Mouse (Mus musculus): ENCODE data around the gene Patj. TPM values are rescaled to one million over a fixed set of nuclear protein-coding genes. Genes with fewer than 3 reads are reported as not detected.

The Patj gene
- polyA plus RNA-seq, 1 experiment from 2014 or later: 33.2 TPM

GRCm38 (mm10) chr4:98587686-98588085 lies 192.1 kb downstream of the Patj start:
- no peaks in the 10 kb centered on the region for H3K9me3 ChIP-seq (ENCODE audit: control insufficient read depth, low read length)
- no peaks in the 10 kb centered on the region for H3K27me3 ChIP-seq (ENCODE audit: control insufficient read depth, insufficient read depth, low read length)
- 85% methylated on average over 2 of the region's 2 CpGs for WGBS
- no peak overlapping the region for H3K4me2 ChIP-seq (replicated peaks; ENCODE audit: low read depth, low read length)
- no peak overlapping the region for H3K4me3 ChIP-seq (ENCODE audit: low read length)
- H3K27ac ChIP-seq (ENCODE audit: low read depth, low read length): no peak overlapping the region
- no peak overlapping the region for H3K9ac ChIP-seq (ENCODE audit: low read depth, low read length)
- H3K36me3 ChIP-seq (ENCODE audit: control insufficient read depth, insufficient read depth, low read length): no peaks in the 10 kb centered on the region
- no peaks in the 10 kb centered on the region for H3K4me1 ChIP-seq (ENCODE audit: control insufficient read depth, insufficient read depth, low read length)
- no peak for ATAC-seq (ENCODE audit: low FRiP score, low TSS enrichment)

GRCm38 (mm10) chr4:98593961-98594360 lies 198.4 kb downstream of the Patj start:
- no peak overlapping the region for H3K9ac ChIP-seq (ENCODE audit: low read depth, low read length)
- no peak overlapping the region for H3K4me3 ChIP-seq (ENCODE audit: low read length)
- no peaks in the 10 kb centered on the region for H3K9me3 ChIP-seq (ENCODE audit: control insufficient read depth, low read length)
- H3K36me3 ChIP-seq (ENCODE audit: control insufficient read depth, insufficient read depth, low read length): no peaks in the 10 kb centered on the region
- no peaks in the 10 kb centered on the region for H3K27me3 ChIP-seq (ENCODE audit: control insufficient read depth, insufficient read depth, low read length)
- H3K27ac ChIP-seq (ENCODE audit: low read depth, low read length): no peak overlapping the region
- H3K4me1 ChIP-seq (ENCODE audit: control insufficient read depth, insufficient read depth, low read length): no peaks in the 10 kb centered on the region
- 36% methylated on average over 1 of the region's 1 CpGs for WGBS
- no peak overlapping the region for H3K4me2 ChIP-seq (replicated peaks; ENCODE audit: low read depth, low read length)
- ATAC-seq (ENCODE audit: low FRiP score, low TSS enrichment): peak; percentile 84

DNA sequence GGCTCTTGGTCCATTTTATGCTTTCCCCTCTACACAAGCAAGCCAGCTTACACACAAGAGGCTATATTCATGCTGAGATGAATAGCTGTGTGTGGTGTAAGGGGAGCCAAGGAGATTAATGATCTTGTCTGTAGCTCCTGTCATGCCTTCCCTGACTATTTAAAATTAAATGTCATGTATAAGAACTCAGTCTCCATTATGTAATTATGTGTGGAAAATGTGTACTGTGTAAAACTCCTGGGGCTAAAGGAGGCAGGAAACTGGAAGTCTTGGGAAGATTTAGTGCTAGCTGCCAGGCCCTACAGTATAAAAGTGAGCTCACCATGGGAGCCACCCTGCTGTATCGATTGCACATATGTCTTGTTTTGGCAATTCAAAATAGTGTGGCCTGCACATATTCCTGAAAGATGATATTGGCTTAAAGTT lies 203.0 kb downstream of the Patj start:
- H3K27ac ChIP-seq (ENCODE audit: low read depth, low read length): no peak overlapping the region
- ATAC-seq (ENCODE audit: low FRiP score, low TSS enrichment): no peak
- no peak overlapping the region for H3K4me3 ChIP-seq (ENCODE audit: low read length)
- WGBS: 43% methylated on average over 1 of the region's 1 CpGs
- H3K27me3 ChIP-seq (ENCODE audit: control insufficient read depth, insufficient read depth, low read length): no peaks in the 10 kb centered on the region
- H3K36me3 ChIP-seq (ENCODE audit: control insufficient read depth, insufficient read depth, low read length): no peaks in the 10 kb centered on the region
- no peak overlapping the region for H3K4me2 ChIP-seq (replicated peaks; ENCODE audit: low read depth, low read length)
- no peak overlapping the region for H3K9ac ChIP-seq (ENCODE audit: low read depth, low read length)
- H3K4me1 ChIP-seq (ENCODE audit: control insufficient read depth, insufficient read depth, low read length): no peaks in the 10 kb centered on the region
- no peaks in the 10 kb centered on the region for H3K9me3 ChIP-seq (ENCODE audit: control insufficient read depth, low read length)

DNA sequence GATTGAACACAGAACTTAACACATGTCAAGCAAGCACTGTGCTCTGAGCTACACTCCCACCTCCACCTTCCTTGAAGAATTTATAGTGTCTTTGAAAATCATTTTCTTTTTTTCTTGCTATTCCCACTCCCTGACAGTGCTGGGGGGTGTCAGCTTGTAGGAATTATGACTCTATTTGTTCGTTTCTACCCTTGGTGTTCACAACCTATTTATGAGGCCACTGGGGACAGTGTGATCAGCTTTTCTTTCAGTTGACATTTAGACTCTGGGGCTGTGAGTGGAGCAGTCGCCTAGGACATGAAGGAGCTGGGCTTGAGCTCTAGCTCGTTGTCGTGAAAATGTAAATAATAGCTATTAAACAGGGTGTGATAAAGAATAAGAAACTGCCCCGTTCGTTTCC lies 203.8 kb downstream of the Patj start:
- no peaks in the 10 kb centered on the region for H3K36me3 ChIP-seq (ENCODE audit: control insufficient read depth, insufficient read depth, low read length)
- no peaks in the 10 kb centered on the region for H3K27me3 ChIP-seq (ENCODE audit: control insufficient read depth, insufficient read depth, low read length)
- no peak overlapping the region for H3K4me3 ChIP-seq (ENCODE audit: low read length)
- H3K9ac ChIP-seq (ENCODE audit: low read depth, low read length): no peak overlapping the region
- no peaks in the 10 kb centered on the region for H3K9me3 ChIP-seq (ENCODE audit: control insufficient read depth, low read length)
- no peak overlapping the region for H3K4me2 ChIP-seq (replicated peaks; ENCODE audit: low read depth, low read length)
- no peaks in the 10 kb centered on the region for H3K4me1 ChIP-seq (ENCODE audit: control insufficient read depth, insufficient read depth, low read length)
- WGBS: 33% methylated on average over 6 of the region's 6 CpGs
- H3K27ac ChIP-seq (ENCODE audit: low read depth, low read length): no peak overlapping the region
- ATAC-seq (ENCODE audit: low FRiP score, low TSS enrichment): no peak

DNA sequence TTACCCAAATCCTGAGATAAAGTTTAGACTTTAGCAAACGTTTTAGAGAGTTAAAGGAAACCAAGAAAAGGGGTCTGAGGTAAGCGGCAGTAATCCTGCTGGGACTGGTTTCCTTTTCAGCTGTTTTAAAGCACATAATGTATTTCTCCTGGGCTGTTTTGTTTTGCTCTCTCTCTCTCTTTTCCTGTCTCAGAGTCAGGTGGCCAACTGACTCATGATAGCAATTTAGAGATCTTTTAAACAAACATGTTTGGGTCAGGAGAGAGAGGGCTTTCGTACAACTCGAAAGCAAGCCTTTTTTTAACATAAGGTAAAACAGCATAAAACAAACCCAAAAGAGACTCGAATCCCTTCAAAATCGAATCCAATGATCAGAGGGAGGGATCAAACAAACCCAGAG lies 207.5 kb downstream of the Patj start:
- no peak overlapping the region for H3K27ac ChIP-seq (ENCODE audit: low read depth, low read length)
- no peaks in the 10 kb centered on the region for H3K4me1 ChIP-seq (ENCODE audit: control insufficient read depth, insufficient read depth, low read length)
- 59% methylated on average over 6 of the region's 6 CpGs for WGBS

DNA sequence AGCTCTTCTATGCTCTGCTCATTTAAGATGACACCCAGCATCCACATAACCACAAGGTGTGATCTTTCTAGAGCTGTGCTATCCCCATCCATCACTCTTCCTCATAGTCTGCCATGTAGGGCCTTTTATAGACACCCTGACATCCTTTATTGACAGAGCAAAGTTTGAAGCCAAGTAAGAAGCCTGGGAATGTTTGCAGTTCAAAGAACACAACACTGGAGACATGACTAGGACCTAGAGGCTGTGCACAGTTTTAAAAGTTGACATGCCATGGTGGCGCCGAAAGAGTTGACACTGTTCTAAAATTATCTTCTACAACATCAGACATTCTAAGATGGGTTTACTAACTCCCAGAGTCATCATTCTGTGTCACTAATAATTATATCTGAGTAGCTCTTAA lies 214.9 kb downstream of the Patj start:
- no peaks in the 10 kb centered on the region for H3K27me3 ChIP-seq (ENCODE audit: control insufficient read depth, insufficient read depth, low read length)
- ATAC-seq (ENCODE audit: low FRiP score, low TSS enrichment): no peak
- no peak overlapping the region for H3K4me3 ChIP-seq (ENCODE audit: low read length)
- no peaks in the 10 kb centered on the region for H3K4me1 ChIP-seq (ENCODE audit: control insufficient read depth, insufficient read depth, low read length)
- H3K9ac ChIP-seq (ENCODE audit: low read depth, low read length): no peak overlapping the region
- H3K9me3 ChIP-seq (ENCODE audit: control insufficient read depth, low read length): no peaks in the 10 kb centered on the region
- H3K27ac ChIP-seq (ENCODE audit: low read depth, low read length): no peak overlapping the region
- H3K36me3 ChIP-seq (ENCODE audit: control insufficient read depth, insufficient read depth, low read length): no peaks in the 10 kb centered on the region
- no peak overlapping the region for H3K4me2 ChIP-seq (replicated peaks; ENCODE audit: low read depth, low read length)
- WGBS: 89% methylated on average over 2 of the region's 2 CpGs

More for the DNA sequence above, 207.5 kb downstream of the Patj start:
- Histone ChIP-seq H3K9me3 (ENCODE audit: control insufficient read depth, low read length) (no peaks in the 10 kb centered on the region), H3K9ac (ENCODE audit: low read depth, low read length) (no peak overlapping the region), H3K4me2 (replicated peaks; ENCODE audit: low read depth, low read length) (no peak overlapping the region), H3K27me3 (ENCODE audit: control insufficient read depth, insufficient read depth, low read length) (no peaks in the 10 kb centered on the region), H3K36me3 (ENCODE audit: control insufficient read depth, insufficient read depth, low read length) (no peaks in the 10 kb centered on the region), H3K4me3 (ENCODE audit: low read length) (no peak overlapping the region)
- ATAC-seq (ENCODE audit: low FRiP score, low TSS enrichment): no peak

GRCm38 (mm10) chr4:98614395-98614794 lies 218.8 kb downstream of the Patj start:
- Histone ChIP-seq H3K9me3 (ENCODE audit: control insufficient read depth, low read length) (no peaks in the 10 kb centered on the region), H3K27me3 (ENCODE audit: control insufficient read depth, insufficient read depth, low read length) (no peaks in the 10 kb centered on the region), H3K36me3 (ENCODE audit: control insufficient read depth, insufficient read depth, low read length) (no peaks in the 10 kb centered on the region), H3K4me1 (ENCODE audit: control insufficient read depth, insufficient read depth, low read length) (no peaks in the 10 kb centered on the region), H3K4me3 (ENCODE audit: low read length) (no peak overlapping the region), H3K4me2 (replicated peaks; ENCODE audit: low read depth, low read length) (no peak overlapping the region), H3K9ac (ENCODE audit: low read depth, low read length) (no peak overlapping the region), H3K27ac (ENCODE audit: low read depth, low read length) (no peak overlapping the region)
- ATAC-seq (ENCODE audit: low FRiP score, low TSS enrichment): no peak
- WGBS: 77% methylated on average over 3 of the region's 3 CpGs

GRCm38 (mm10) chr4:98619199-98619598 lies 223.6 kb downstream of the Patj start:
- no peak overlapping the region for H3K27ac ChIP-seq (ENCODE audit: low read depth, low read length)
- WGBS: 79% methylated on average over 6 of the region's 6 CpGs
- H3K4me2 ChIP-seq (replicated peaks; ENCODE audit: low read depth, low read length): no peak overlapping the region
- ATAC-seq (ENCODE audit: low FRiP score, low TSS enrichment): no peak
- H3K4me1 ChIP-seq (ENCODE audit: control insufficient read depth, insufficient read depth, low read length): no peaks in the 10 kb centered on the region
- H3K9me3 ChIP-seq (ENCODE audit: control insufficient read depth, low read length): no peaks in the 10 kb centered on the region
- H3K9ac ChIP-seq (ENCODE audit: low read depth, low read length): no peak overlapping the region
- no peaks in the 10 kb centered on the region for H3K27me3 ChIP-seq (ENCODE audit: control insufficient read depth, insufficient read depth, low read length)
- H3K36me3 ChIP-seq (ENCODE audit: control insufficient read depth, insufficient read depth, low read length): no peaks in the 10 kb centered on the region
- no peak overlapping the region for H3K4me3 ChIP-seq (ENCODE audit: low read length)

DNA sequence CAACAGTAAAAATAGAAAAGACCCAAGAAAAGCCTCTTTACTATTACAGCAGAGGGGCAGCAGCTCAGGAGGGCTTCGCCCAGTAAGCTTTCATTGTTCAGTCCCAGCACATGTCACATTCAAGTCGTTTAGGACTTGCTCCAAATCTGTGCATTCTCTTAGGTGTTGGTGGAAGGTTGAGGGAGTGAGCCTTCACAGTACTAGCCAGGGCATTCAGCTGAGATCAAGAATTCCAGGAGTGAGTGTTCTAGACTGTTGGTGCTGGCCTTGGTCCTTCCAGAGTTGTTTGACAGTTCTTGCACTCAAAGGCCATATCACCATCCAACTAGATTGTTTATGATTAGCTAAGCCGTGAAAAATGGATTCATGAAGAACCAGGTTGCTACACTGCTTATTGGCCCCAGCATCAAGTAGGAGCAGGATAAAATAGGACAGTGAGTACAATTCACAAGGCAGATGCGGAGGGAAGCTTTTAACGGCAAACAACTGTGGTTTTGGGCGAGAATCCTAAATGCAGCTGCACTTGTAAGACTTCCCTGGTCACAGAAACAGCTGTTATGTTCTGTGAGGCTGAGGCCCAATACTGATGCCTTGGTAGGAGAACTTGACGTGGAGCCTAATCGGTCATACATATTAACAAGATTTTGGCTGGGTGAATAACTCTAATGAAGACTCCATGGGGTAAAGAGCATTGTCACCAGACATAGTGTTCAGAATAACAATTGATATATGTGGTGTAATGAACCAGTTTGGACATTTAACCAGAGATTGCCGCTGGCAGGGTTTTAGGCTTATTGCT lies 225.6 kb downstream of the Patj start:
- no peak for ATAC-seq (ENCODE audit: low FRiP score, low TSS enrichment)
- Histone ChIP-seq H3K27ac (ENCODE audit: low read depth, low read length) (no peak overlapping the region), H3K36me3 (ENCODE audit: control insufficient read depth, insufficient read depth, low read length) (no peaks in the 10 kb centered on the region), H3K9me3 (ENCODE audit: control insufficient read depth, low read length) (no peaks in the 10 kb centered on the region), H3K27me3 (ENCODE audit: control insufficient read depth, insufficient read depth, low read length) (no peaks in the 10 kb centered on the region), H3K4me2 (replicated peaks; ENCODE audit: low read depth, low read length) (no peak overlapping the region), H3K4me3 (ENCODE audit: low read length) (no peak overlapping the region), H3K9ac (ENCODE audit: low read depth, low read length) (no peak overlapping the region), H3K4me1 (ENCODE audit: control insufficient read depth, insufficient read depth, low read length) (no peaks in the 10 kb centered on the region)
- 88% methylated on average over 9 of the region's 9 CpGs for WGBS

Measured in kidney, embryonic 14.5 days (tissue).